Mouse (Mus musculus) bone marrow, adult 2 months (tissue): ENCODE results near the gene Glis3.

Experiments
- CTCF ChIP-seq: fragments of 200-500 bp; IDR thresholded peaks from 2 replicates; pipeline ENCODE4 v1.5.1; 2011; ENCODE audit warnings: low read length, control low read depth; ENCODE audit not compliant: control insufficient read depth, insufficient read depth
- POLR2A ChIP-seq: fragments of 200-500 bp; IDR thresholded peaks from 2 replicates; pipeline ENCODE4 v1.6.1; 2011; ENCODE audit warnings: low read depth, mild to moderate bottlenecking, control low read depth, low read length, borderline replicate concordance; ENCODE audit not compliant: control insufficient read depth

GRCm38 (mm10) chr19:28258480-28258879 lies 421.4 kb downstream of the Glis3 start:
- TF ChIP-seq POLR2A: no peak
- TF ChIP-seq CTCF: no peak
